Mouse (Mus musculus) embryonic facial prominence, embryonic 10.5 days (tissue): ENCODE results near the gene Cela3b. TPM values are rescaled to one million over a fixed set of nuclear protein-coding genes. Genes with fewer than 3 reads are reported as not detected.
"Not testable (repeated sequence)": the region's sequence is repeated elsewhere in the genome, so short reads cannot be mapped to it uniquely, and the experiment has no call there.

Experiments
- DNase-seq: peaks from one replicate; pipeline ENCODE4 v3.0.0-alpha.2; 2017; ENCODE audit warnings: low spot score
- H3K27ac ChIP-seq: fragments of 300-500 bp; sonication (generic); replicated peaks from 2 replicates; pipeline ENCODE4 v1.5.1; 2016; ENCODE audit warnings: mild to moderate bottlenecking
- H3K27me3 ChIP-seq: fragments of 300-500 bp; sonication (generic); replicated peaks from 2 replicates; pipeline ENCODE4 v1.6.1; 2016; ENCODE audit warnings: low read depth, mild to moderate bottlenecking; ENCODE audit not compliant: poor library complexity, severe bottlenecking
- H3K36me3 ChIP-seq: fragments of 300-500 bp; sonication (generic); replicated peaks from 2 replicates; pipeline ENCODE4 v1.6.1; 2016; ENCODE audit warnings: mild to moderate bottlenecking, moderate library complexity
- H3K4me1 ChIP-seq: fragments of 300-500 bp; sonication (generic); 2 replicates; pipeline ENCODE4 v1.6.1; 2016
- H3K4me3 ChIP-seq: fragments of 300-500 bp; sonication (generic); 2 replicates; pipeline ENCODE4 v1.5.1; 2016; ENCODE audit warnings: mild to moderate bottlenecking, moderate library complexity
- H3K9me3 ChIP-seq: fragments of 300-500 bp; sonication (generic); 2 replicates; pipeline ENCODE4 v1.6.1; 2016; ENCODE audit warnings: mild to moderate bottlenecking
- WGBS: fragments of 180-500 bp; shearing (Covaris S2); methylation state at CpG from one replicate; pipeline ENCODE4 v1.1.7; 2016; 5-methylcytosine and 5-hydroxymethylcytosine counted together
- polyA plus RNA-seq: library from polyadenylated mRNA; unstranded; fragments of >200 nt; fragmentation: Nextera tagmentation; extraction: Ambion mirVana; gene quantifications from 2 replicates; pipeline ENCODE4 v1.2.1, GENCODE M21; 2016

Gene Cela3b
- polyA plus RNA-seq, 1 experiment from 2014 or later = not detected

- Histone ChIP-seq H3K4me1 (0 out of 2 replicates have a peak, but pooled peaks cover 1% of the 10 kb centered on the region), H3K27ac (no peak overlapping the region), H3K27me3 (no peaks in the 10 kb centered on the region), H3K4me3 (no peak overlapping the region), H3K36me3 (no peaks in the 10 kb centered on the region), H3K9me3 (no peaks in the 10 kb centered on the region)
- WGBS = 90% methylated on average over 8 of the region's 8 CpGs
- no peak for DNase-seq
Measured at GRCm38 (mm10) chr4:137438842-137439241, 8.5 kb upstream of the Cela3b start.

GRCm38 (mm10) chr4:137436979-137437669 is 6.8 kb upstream of the Cela3b start:
- no peaks in the 10 kb centered on the region for H3K4me1 ChIP-seq
- no peaks in the 10 kb centered on the region for H3K27me3 ChIP-seq
- no peak overlapping the region for H3K4me3 ChIP-seq
- no peak overlapping the region for H3K27ac ChIP-seq
- no peaks in the 10 kb centered on the region for H3K36me3 ChIP-seq
- WGBS = 86% methylated on average over 8 of the region's 8 CpGs
- H3K9me3 ChIP-seq = no peaks in the 10 kb centered on the region
- no peak for DNase-seq

GRCm38 (mm10) chr4:137432700-137433550 is 2.6 kb upstream of the Cela3b start:
- WGBS = 85% methylated on average over 10 of the region's 10 CpGs
- not testable (repeated sequence) for H3K9me3 ChIP-seq, H3K4me3 ChIP-seq, H3K4me1 ChIP-seq, DNase-seq, H3K36me3 ChIP-seq, H3K27ac ChIP-seq, H3K27me3 ChIP-seq

GRCm38 (mm10) chr4:137417712-137418564 is 12.4 kb downstream of the Cela3b start:
- Histone ChIP-seq H3K27me3 (no peaks in the 10 kb centered on the region), H3K4me1 (no peaks in the 10 kb centered on the region), H3K36me3 (no peaks in the 10 kb centered on the region), H3K4me3 (no peak overlapping the region), H3K9me3 (no peaks in the 10 kb centered on the region), H3K27ac (no peak overlapping the region)
- no peak for DNase-seq
- WGBS = 78% methylated on average over 11 of the region's 11 CpGs

GRCm38 (mm10) chr4:137414936-137415335 is 15.4 kb downstream of the Cela3b start:
- no peaks in the 10 kb centered on the region for H3K9me3 ChIP-seq
- H3K4me3 ChIP-seq = no peak overlapping the region
- no peaks in the 10 kb centered on the region for H3K27me3 ChIP-seq
- no peaks in the 10 kb centered on the region for H3K36me3 ChIP-seq
- 66% methylated on average over 1 of the region's 1 CpGs for WGBS
- no peak for DNase-seq
- no peak overlapping the region for H3K27ac ChIP-seq
- H3K4me1 ChIP-seq = no peaks in the 10 kb centered on the region

- not testable (repeated sequence) for H3K9me3 ChIP-seq, H3K4me3 ChIP-seq, H3K27me3 ChIP-seq, H3K27ac ChIP-seq, H3K4me1 ChIP-seq, H3K36me3 ChIP-seq, DNase-seq
- 87% methylated on average over 7 of the region's 7 CpGs for WGBS
Measured at GRCm38 (mm10) chr4:137412185-137412709, 18.1 kb downstream of the Cela3b start.

GRCm38 (mm10) chr4:137409691-137410090 is 20.6 kb downstream of the Cela3b start, which contains the start of gene Cela3a:
Gene Cela3a (minus strand): TSS chr4:137409791.
- Histone ChIP-seq H3K9me3 (no peaks in the 10 kb centered on the region), H3K36me3 (no peaks in the 10 kb centered on the region), H3K4me3 (no peak within 1 kb of the TSS), H3K4me1 (no peaks in the 10 kb centered on the region), H3K27ac (no peak within 1 kb of the TSS), H3K27me3 (no peaks in the 10 kb centered on the region)
- 92% methylated on average over 5 of the region's 5 CpGs for WGBS
- no peak for DNase-seq

GRCm38 (mm10) chr4:137405571-137405970 is 24.8 kb downstream of the Cela3b start:
- H3K4me1 ChIP-seq = no peaks in the 10 kb centered on the region
- H3K27me3 ChIP-seq = no peaks in the 10 kb centered on the region
- DNase-seq = no peak
- H3K27ac ChIP-seq = no peak overlapping the region
- WGBS = 94% methylated on average over 3 of the region's 3 CpGs
- H3K9me3 ChIP-seq = no peaks in the 10 kb centered on the region
- no peak overlapping the region for H3K4me3 ChIP-seq
- H3K36me3 ChIP-seq = no peaks in the 10 kb centered on the region

GRCm38 (mm10) chr4:137396641-137397525 is 33.5 kb downstream of the Cela3b start:
- Histone ChIP-seq H3K9me3 (peaks cover 3% of the 10 kb centered on the region; the same call in 1 of the 2 replicates), H3K4me1 (no peaks in the 10 kb centered on the region), H3K27ac (no peak overlapping the region), H3K36me3 (no peaks in the 10 kb centered on the region), H3K4me3 (no peak overlapping the region), H3K27me3 (no peaks in the 10 kb centered on the region)
- 77% methylated on average over 15 of the region's 15 CpGs for WGBS
- DNase-seq = no peak

- Histone ChIP-seq H3K4me3 (no peak overlapping the region), H3K27me3 (no peaks in the 10 kb centered on the region), H3K27ac (no peak overlapping the region), H3K4me1 (peaks cover 11% of the 10 kb centered on the region), H3K36me3 (peaks cover 16% of the 10 kb centered on the region), H3K9me3 (peaks cover 3% of the 10 kb centered on the region; the same call in 1 of the 2 replicates)
- no peak for DNase-seq
- WGBS = 72% methylated on average over 9 of the region's 9 CpGs
Measured at GRCm38 (mm10) chr4:137393378-137394135, 36.8 kb downstream of the Cela3b start.

GRCm38 (mm10) chr4:137392874-137393273 is 37.5 kb downstream of the Cela3b start:
- Histone ChIP-seq H3K27ac (no peak overlapping the region), H3K4me1 (peaks cover 14% of the 10 kb centered on the region), H3K9me3 (peaks cover 3% of the 10 kb centered on the region; the same call in 1 of the 2 replicates), H3K4me3 (no peak overlapping the region), H3K36me3 (peaks cover 16% of the 10 kb centered on the region), H3K27me3 (no peaks in the 10 kb centered on the region)
- WGBS = 88% methylated on average over 9 of the region's 9 CpGs
- no peak for DNase-seq
